Mouse (Mus musculus) frontal cortex, adult (tissue): ENCODE data around the gene Gas2l2.

ENCODE experiments used
- ATAC-seq: cut with Nextera tagmentation; 2 replicates; pipeline ENCODE4 v1.9.2; 2017; ENCODE audit warnings: mild to moderate bottlenecking, moderate library complexity, mixed read lengths; ENCODE audit not compliant: low TSS enrichment

Gene Gas2l2

GRCm38 (mm10) chr11:83394802-83395439 lies 34.3 kb downstream of the Gas2l2 start:
- ATAC-seq, result peak; percentile 67

GRCm38 (mm10) chr11:83393062-83393461 lies 36.2 kb downstream of the Gas2l2 start:
- ATAC-seq, result peak; percentile 65

- ATAC-seq, result no peak
Measured at GRCm38 (mm10) chr11:83383532-83383887, 45.7 kb downstream of the Gas2l2 start.

DNA sequence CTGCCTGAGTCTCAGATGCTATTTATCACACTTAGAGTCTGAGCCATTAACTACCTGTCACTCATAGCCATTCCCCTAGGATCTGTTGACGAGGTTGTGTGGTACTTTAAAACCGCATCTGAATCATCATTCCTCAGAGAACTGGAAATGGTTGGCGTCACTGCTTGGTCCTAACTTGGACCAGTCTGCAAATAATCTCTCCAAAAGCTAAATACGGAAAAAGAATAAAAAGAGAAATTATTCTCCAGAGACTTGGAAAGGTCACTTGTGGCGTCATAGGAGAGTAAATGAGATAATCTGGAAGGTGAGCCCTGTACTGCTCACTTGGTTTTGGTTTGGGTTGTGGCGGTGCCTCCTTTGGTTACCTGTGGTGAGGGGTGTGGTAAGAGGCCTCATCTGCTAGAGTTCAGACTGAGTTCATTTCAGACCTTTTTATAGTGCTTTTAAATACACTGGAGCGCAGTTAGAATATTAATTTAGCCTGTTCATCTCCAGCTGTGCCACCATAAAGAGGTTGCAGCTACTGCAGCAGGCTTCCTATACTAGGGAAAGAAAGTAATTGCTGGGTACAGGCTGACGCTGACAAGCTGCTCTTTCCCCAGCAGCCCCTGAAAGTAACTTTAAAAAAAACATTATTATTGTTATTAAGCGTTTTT lies 46.3 kb downstream of the Gas2l2 start:
- peak; percentile 29; the same call in 1 of the 2 replicates for ATAC-seq

GRCm38 (mm10) chr11:83379745-83380341 lies 49.4 kb downstream of the Gas2l2 start:
- ATAC-seq, result no peak
